Mouse (Mus musculus): Measurements from ENCODE around the gene Spag9.

Spag9 gene

GRCm38 (mm10) chr11:93995720-93996305 lies at the start of gene Spag9:
Gene Spag9, plus strand, starts transcription at chr11:93996091.
- DNase-seq (ENCODE audit: low spot score in 2 of 2) = peak; percentile 94 to 97

- peak in 1 of 2 experiments; percentile 7 for DNase-seq (ENCODE audit: low spot score in 2 of 2)
These were observed 46.9 kb upstream of the Spag9 start for GRCm38 (mm10) chr11:93948887-93949567.

GRCm38 (mm10) chr11:93950045-93950444 lies 45.8 kb upstream of the Spag9 start:
- DNase-seq (ENCODE audit: low spot score in 2 of 2) = no peak

DNA sequence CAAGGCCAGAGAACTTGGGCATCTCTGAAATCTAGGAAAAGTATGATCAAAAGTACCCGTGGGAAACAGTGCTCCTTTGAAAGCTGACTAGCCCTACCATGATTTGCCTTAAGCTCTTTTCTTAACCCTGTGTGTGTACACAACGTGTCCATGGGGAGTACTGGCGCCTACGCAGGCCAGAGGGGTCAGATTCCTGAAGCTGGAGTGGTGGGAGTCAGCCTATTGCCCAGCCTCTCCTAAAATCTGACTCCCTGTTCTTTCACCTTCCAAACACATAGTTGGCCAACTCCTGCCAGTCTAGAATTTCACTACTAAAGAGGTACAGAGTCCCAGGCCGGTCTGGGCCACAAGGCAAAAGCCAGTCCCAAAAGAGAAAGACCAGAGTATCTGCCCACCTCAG lies 43.5 kb upstream of the Spag9 start:
- DNase-seq (ENCODE audit: low spot score in 2 of 2) = no peak

DNA sequence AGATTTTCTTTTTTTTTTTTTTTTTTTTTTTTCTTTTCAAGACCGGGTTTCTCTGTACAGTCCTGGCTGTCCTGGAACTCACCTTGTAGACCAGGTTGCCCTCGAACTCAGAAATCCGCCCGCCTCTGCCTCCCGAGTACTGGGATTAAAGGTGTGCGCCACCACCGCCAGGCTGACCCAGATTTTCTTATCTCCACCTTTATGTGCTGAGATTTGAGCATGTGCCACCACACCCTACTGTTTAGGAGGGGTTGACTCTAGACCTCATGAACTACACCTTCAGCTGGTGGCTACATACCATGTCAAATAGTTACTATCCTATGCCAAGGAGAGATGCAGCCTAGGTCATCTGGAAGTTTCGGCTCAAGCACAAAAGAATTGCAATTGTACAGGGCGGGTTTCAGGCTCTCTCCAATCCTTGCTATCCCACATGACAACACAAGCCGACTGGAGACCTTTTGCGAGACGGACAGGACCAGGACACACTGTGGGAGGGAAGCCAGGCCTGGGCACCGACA lies 41.1 kb upstream of the Spag9 start:
- DNase-seq (ENCODE audit: low spot score in 2 of 2) = no peak

- DNase-seq (ENCODE audit: low spot score in 2 of 2) = peak; percentile 85 to 92
These were observed 40.4 kb upstream of the Spag9 start for GRCm38 (mm10) chr11:93955256-93956150.

DNA sequence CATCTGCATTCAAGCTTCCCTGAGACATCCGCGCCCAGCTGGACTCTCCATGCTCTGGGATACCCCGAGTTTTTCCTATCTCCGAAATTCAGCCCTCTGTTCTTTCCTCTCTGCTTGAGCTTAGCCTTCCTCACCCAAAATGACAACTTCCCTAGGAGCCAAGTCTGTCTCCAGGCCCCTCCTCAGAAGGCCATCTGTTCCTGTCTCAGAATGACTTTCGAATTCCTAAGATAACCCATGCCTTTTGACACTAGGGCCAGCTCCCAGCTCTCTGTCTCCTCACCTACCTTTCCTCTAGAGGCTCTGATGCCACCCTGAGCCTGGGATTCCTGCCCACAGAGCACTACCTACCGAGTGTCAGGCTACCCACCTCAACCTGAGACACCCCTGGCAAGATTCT lies 39.7 kb upstream of the Spag9 start, which contains the start of gene Nme2:
Gene Nme2 (minus strand): TSS at position 101 of the 400 bp plus-strand sequence.
- no peak for DNase-seq (ENCODE audit: low spot score in 2 of 2)

- DNase-seq (ENCODE audit: low spot score in 2 of 2) = no peak
These were observed 38.8 kb upstream of the Spag9 start for GRCm38 (mm10) chr11:93957031-93957555.

DNA sequence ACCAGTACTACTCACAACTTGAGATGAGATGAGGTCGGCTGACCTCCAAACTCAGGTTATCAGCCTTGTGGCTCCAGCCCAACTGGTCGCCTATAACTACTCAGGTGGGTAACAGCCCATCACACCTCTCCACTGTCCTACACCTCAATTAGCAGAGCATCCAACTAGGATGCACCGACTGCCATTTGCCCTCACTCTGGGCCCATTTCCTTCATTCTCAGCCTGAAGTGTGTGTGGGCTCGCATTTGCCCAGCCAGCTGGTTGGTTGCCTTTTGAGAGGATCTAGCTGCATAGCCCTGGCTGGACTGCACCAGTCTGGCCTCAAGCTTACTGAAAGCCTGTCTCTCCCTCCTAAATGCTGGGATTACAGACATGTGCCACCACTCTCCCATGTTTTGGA lies 38.1 kb upstream of the Spag9 start:
- DNase-seq (ENCODE audit: low spot score in 2 of 2) = no peak

GRCm38 (mm10) chr11:93961482-93961881 lies 34.4 kb upstream of the Spag9 start:
- no peak for DNase-seq (ENCODE audit: low spot score in 2 of 2)

GRCm38 (mm10) chr11:93963013-93963412 lies 32.9 kb upstream of the Spag9 start:
- no peak for DNase-seq (ENCODE audit: low spot score in 2 of 2)

DNA sequence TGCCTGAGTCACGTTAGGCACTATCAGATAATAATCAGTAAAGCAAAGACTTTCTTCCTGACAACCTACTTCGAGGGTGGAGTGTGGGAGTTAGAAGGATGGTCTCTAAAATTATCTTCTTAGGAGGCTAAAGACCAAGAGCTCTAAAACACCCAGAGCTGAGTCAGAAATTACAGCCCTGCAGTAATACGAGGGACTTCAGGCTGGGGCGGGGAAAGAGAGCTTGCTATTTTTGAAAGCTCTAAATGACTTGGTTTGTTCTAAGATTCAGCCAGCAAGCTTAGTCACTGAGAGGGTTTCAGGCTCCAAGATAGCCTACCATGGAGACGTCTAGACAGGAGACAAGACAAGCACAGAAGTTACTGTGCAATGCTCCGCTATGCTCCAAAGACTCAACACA lies 30.5 kb upstream of the Spag9 start:
- no peak for DNase-seq (ENCODE audit: low spot score in 2 of 2)

DNA sequence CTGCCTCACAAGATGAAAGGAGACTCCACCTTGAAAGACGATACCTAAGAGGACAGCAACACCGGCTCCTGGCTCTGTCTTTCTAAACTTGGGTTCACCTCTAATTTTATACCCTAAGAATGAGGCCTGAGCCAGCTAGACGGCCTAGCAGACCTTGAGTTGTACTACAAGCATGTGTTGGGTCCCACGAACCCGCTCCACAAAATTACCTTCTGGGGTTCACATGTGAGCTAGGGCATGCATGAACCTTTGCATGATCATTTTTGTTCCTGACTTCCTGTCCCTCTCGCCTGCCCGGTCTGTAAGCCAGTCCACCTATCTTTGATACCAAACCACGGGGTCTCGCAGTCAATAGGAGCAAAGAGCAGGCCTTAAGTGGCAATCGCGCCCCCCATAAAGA lies 28.5 kb upstream of the Spag9 start:
- no peak for DNase-seq (ENCODE audit: low spot score in 2 of 2)

DNA sequence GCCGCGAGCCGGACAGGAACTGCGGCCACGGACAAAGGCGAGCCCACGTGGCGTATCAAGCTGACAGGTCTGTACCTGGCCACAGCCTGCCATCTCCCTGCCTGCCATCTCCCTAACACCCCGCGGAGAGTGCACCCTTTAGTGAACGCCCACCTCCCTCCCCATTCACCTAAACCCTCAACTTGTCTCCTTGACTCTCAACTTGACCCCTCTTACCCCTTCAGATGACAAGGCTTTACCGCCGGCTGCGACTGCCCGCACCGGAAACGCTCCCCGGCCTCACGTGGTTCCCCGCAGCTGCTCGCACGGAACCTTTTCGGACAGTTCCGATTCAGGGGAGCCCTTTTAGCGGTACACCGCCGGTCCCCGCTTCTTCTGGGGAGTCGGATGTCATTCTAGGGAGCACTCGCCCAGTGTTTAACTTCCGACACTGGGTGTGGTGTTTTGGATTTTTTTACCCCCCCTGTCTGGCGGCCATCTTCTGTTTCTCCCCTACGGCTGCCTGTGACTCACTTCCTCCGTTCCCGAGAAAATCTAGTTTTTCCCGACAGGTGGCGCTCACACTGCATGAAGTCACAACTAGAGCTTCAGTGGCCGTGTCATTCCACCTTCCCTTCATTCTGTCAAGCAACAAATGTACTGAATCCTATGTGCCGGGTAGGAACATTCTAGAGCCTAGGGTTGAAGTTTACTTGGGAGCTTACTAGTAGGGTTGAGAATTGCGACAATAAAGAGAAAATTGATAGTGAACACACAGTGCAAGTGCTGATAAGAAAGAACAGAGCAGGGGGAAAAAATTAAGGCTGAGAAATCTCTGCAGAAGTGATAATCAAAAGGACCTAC lies 27.7 kb upstream of the Spag9 start, which contains the start of the genes Gm20390 and Nme1:
Gene Gm20390 (minus strand): TSS at position 289 of the 843 bp plus-strand sequence.
Gene Nme1 (minus strand): TSS at position 517 of the 843 bp plus-strand sequence.
- peak; percentile 96 to 97 for DNase-seq (ENCODE audit: low spot score in 2 of 2)

- DNase-seq (ENCODE audit: low spot score in 2 of 2) = no peak
These were observed 27.1 kb upstream of the Spag9 start for GRCm38 (mm10) chr11:93968848-93969128.

- no peak for DNase-seq (ENCODE audit: low spot score in 2 of 2)
These were observed 26.7 kb upstream of the Spag9 start for GRCm38 (mm10) chr11:93969171-93969570.

DNA sequence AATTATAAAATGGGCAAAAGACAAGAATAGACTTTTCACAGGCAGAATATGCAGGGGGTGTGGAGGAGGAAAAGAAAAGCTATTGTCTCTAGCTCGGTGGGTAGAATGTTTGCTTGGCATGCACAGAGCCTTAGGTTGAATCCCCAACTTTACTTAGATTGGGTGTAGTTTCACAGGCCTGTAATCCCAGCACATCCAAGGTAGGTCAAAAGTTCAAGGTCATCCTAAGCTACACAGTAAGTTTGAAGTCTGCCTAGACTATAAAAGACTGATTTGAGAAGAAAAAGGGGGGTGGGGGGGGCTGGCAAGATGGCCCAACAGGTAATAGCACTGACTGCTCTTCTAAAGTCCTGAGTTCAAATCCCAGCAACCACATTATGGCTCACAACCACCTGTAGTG lies 26.1 kb upstream of the Spag9 start:
- no peak for DNase-seq (ENCODE audit: low spot score in 2 of 2)

GRCm38 (mm10) chr11:93972951-93973350 lies 22.9 kb upstream of the Spag9 start:
- DNase-seq (ENCODE audit: low spot score in 2 of 2) = no peak

DNA sequence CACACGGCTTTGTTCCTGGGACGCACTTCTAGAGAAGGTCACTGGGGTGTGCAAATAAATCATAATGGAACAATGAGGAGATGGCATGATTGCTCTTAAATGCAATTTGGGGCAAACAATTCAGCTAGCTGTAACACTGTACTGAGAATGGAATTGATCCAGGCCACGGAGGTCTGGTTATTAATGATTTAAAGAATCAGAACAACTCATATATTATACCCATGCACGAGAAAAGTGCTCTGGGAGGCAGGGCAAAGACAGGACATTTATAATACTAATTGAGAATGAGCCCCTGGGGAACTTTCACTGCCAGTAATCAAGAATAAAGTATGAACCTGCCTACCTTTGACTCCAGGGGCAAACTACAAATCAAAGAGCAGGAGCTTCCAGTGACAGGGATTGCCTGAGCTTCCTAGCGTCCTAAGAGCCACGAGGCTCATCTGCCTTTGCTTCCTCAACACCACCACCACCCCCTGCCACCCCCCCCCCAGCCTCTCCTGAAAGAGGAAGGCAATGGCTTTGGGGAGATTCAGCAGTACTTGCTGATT lies 16.3 kb upstream of the Spag9 start:
- no peak for DNase-seq (ENCODE audit: low spot score in 2 of 2)

DNA sequence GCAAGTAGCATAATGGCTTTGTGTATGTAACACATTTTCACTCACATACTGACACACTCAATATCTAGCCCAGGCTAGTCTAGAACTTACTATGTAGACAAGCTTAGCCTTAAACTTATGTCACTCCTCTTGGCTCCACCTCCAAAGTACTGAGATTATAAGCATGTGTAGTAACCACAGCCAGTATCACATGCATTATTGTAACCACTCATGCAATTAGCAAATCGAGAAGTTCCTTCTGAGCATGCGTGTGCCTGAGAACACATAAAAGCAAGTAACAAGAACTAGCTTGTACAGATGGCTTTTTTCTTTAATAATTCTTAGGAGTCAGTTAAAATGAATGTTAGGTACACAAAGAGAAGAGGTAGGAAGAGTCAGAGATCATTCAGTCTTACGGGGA lies 11.3 kb upstream of the Spag9 start:
- DNase-seq (ENCODE audit: low spot score in 2 of 2) = no peak

DNA sequence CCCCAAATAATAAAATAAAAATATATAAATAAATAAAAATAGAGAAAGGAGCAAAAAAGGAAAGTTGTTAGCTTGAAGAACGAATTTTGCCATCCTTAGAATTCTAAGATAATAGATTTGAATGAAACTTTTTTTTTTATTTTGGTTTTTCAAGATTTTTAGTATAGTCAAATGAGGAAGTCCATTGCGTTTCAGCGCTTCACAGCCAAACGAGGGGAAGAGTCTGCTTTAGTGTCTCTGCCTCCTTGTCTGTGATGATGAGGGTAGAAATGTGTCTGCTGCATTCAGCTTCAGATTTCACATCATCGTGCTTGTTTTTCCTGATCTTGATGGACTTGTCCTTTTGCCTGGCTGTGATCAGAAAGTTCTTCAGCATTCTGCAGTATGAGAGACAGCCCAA lies 10.6 kb upstream of the Spag9 start:
- DNase-seq (ENCODE audit: low spot score in 2 of 2) = no peak

Data from spleen, postnatal 4 days (tissue).